Mouse (Mus musculus): ENCODE data around the gene March6.

- TF ChIP-seq CTCF (IDR thresholded peaks at IDR 0.05; ENCODE audit: low read depth) = peak; percentile 42
- TF ChIP-seq EP300 (IDR thresholded peaks at IDR 0.05; ENCODE audit: low read depth) = no peak
Observed at GRCm38 (mm10) chr15:31517186-31517585, 13.7 kb downstream of the March6 start.
